Mouse (Mus musculus) adrenal gland, postnatal 4 days (tissue): ENCODE results near the gene Dmd. TPM values are rescaled to one million over a fixed set of nuclear protein-coding genes. Genes with fewer than 3 reads are reported as not detected.

ENCODE experiments used
- DNase-seq, 2 experiments: peaks; one replicate each; pipeline ENCODE4 v3.0.0; 2021 to 2022; ENCODE audit warnings: low spot score in 2 of 2, mixed read lengths in 2 of 2
- total RNA-seq, 2 experiments: library from RNA; stranded (reverse); gene quantifications; 2 replicates each; pipeline ENCODE4 v1.2.3; 2021

Gene Dmd
- total RNA-seq, 2 experiments from 2014 or later: 53.2 to 56.4 TPM

DNA sequence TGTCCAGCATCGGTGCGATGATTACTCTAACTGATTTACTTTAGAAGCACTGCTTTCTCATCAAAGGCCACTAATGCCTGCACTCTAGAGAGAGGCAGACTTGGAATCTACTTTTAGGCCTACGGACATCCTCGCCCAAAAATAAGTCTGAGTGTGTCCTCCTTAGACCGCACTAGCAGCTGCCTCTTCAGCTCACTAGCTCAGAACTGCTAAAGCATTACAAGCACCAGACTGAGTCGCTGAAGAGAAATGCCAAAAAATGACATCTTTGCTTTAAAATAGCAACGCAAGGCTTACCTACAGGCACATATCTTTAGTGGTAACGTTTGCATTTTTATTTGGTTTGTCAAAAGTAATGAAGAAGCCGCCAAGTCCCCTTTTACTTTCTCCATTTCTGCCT, 2098.0 kb downstream of the Dmd start:
- DNase-seq: no peak

DNA sequence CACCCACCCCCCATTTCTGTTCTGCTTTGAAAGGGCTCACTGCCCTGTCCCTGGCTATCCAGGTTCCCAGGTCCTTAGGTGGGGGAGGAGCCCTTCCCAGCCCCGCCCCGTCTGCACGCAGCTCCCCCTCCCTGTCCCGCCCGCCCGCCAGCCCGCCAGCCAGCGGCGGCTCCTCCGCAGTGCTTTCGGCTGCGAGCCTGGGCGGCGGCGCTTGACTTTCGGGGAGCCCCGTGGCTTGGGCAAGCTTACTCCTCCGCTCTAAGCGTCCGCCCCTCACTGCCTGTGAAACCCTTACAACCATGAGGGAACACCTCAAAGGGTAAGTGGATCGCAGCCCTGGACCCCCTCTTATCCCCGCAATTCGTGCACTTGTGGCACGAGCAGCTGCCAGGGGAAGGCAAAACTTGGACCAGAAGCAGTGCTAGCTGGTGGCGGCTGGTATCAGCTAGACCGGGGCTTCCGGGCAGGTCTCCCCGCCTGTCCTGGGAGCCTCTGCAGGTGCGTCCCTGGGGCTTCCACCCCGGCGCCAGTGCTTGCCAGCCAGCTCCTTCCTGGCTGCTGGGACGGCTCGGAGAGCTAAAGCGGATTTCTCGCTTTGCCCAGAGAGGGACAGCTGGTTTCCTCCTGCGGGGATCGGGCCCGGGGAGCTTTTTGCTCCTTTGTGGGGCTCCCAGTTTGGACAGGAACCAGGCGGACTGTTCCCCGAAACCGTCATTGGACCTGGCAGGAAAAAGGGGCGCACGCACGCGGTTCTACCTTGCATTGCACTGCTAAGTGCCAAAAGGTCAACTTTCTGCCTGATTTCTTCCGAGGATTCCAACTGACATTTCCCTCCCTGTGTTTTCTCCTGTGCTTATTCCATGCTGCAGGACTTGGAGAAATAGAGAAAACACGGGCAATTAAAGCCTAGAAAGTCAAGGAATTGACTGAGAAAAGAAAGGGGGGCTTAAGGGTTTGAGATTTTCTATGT, 2099.8 kb downstream of the Dmd start:
- DNase-seq: peak; percentile 10 to 15

DNA sequence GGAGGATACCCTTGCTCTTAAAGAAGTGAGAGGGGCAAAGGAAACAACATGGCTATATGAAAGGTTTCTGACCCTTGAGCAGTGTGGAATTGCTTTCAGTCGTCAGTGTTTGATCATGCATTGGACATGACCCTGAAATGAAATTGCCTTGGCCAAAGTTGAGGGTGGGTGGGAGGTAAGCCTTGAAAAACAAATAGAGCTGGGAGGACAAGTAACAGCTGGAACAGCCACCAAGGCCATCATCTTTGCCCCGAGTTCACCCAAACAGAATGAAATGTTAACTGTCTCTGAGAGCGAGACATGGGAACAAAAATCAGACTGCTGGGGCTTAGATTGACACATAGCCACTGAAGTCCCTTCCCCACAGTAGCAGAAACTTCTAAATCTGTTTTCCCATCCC, 2100.9 kb downstream of the Dmd start:
- peak in 1 of 2 experiments; percentile 2 for DNase-seq

- DNase-seq: no peak
Observed at GRCm38 (mm10) chrX:85073602-85074001, 2124.9 kb downstream of the Dmd start.

DNA sequence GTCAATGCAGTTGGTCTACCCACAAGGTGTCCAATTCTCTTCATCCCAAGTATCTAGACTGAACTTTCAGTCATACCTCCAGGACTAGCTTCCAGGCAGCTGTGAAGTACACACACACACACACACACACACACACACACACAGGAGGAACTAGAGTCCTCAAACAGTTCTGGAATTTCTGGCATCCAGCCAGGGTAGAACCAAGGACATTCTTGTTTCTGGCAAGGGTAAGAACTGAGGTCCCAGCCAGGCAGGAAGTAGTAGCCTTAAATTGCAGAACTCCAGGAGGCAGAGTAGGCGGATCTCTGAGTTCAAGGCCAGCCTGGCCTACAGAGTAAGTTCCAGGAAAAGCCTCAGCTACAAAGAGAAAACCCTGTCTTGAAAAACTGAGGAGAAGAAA, 2128.2 kb downstream of the Dmd start:
- DNase-seq: peak in 1 of 2 experiments; percentile 24

- DNase-seq: no peak
Observed at GRCm38 (mm10) chrX:85077605-85078004, 2128.9 kb downstream of the Dmd start.

- no peak for DNase-seq
Observed at GRCm38 (mm10) chrX:85079174-85079573, 2130.5 kb downstream of the Dmd start.

GRCm38 (mm10) chrX:85084237-85085153, 2135.8 kb downstream of the Dmd start:
- DNase-seq: no peak

- no peak for DNase-seq
Observed at GRCm38 (mm10) chrX:85089506-85089905, 2140.8 kb downstream of the Dmd start.

DNA sequence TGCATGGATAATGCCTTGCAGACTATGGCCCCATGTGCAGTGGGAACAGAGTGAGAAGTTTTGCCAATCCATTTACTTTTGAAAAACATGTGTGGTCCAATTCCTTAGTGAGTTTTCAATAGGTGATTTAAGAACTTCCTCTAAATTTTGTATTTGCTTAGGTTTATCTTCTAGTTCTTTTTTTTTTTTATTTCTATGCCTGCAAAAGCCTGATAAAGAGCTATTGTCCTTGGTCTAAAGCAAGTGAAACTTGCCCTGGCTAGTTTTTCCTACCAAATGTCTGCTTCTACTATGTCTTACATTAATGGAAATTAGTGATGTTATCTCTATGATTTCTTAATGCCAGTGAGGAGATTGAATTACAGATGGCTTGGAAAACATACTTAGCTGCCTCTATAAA, 2144.7 kb downstream of the Dmd start:
- no peak for DNase-seq

DNA sequence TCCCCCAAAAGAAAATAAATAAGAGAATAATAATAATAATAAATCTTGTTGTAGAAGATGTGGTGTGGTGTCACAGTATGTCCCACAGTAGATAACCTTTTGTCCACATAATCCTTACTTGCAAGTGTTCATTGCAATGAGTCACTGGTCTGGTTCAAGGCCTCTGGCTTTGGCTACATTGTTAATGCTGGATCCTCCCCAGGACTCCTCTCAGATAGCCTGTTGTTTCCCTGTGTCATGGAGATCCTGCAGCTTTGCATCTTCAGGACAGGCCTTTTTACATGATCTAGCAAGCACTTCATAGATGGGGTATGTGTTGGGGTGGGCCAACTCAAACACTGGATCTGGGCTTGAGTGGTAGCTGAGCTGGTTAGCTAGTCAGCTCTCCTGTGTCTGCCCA, 2150.0 kb downstream of the Dmd start:
- no peak for DNase-seq

- no peak for DNase-seq
Observed at GRCm38 (mm10) chrX:85112418-85112817, 2163.7 kb downstream of the Dmd start.

- no peak for DNase-seq
Observed at GRCm38 (mm10) chrX:85132706-85133105, 2184.0 kb downstream of the Dmd start.

DNA sequence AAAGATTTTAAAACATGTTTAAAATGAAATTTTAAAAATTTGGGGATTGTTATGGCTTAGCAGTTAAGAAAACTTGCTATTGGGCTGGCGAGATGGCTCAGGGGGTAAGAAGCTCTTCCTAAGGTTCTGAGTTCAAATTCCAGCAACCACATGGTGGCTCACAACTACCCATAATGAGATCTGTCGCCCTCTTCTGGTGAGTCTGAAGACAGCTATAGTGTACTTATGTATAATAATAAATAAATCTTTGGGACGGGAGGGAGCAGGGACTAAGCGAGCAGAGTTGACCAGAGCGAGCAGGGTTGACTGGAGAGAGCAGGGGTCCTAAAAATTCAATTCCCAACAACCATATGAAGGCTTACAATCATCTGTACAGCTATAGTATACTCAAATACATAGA, 2188.6 kb downstream of the Dmd start:
- DNase-seq: no peak

DNA sequence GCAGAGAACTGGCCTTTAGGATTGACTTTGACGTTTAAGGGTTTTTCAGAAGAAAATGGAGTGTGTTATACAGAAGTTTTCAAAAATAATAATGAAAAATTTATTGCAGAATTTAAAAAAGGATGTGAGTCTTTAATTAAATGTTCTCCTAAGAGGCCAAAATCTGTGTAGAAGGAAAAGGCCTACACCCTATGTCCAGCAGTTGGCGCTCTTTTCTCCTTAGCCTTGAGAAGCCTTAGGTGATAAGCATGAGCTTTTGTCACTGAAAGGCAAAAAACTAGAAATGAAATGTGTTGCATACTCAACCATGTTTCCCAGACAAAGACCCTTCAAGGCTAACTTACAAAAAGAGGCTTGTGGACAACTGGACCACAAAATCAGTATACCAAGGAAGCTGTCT, 2222.6 kb downstream of the Dmd start:
- DNase-seq: no peak

- DNase-seq: no peak
Observed at GRCm38 (mm10) chrX:85187565-85187964, 2238.9 kb downstream of the Dmd start.

- DNase-seq: no peak
Observed at GRCm38 (mm10) chrX:85193856-85194255, 2245.2 kb downstream of the Dmd start.

- DNase-seq: no peak
Observed at GRCm38 (mm10) chrX:85197688-85198087, 2249.0 kb downstream of the Dmd start.

DNA sequence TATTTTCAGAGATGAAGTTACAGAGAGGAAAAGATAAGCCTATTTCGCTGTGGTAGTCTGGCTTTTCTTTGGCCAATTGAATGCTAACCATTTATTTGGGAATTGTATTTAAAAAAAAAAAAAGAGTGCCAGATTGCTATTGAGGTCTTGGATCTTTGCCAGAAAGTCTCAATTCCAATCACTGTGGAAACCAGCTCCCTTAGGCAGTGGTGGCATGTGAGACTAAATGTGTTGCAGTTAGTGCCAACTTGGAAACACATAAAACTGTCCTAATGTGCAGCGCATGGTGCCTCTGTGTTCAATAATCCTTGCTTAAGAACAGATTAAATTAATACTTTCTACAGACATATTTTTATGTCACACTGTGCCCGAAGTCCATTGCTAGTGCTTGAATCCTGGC, 2250.7 kb downstream of the Dmd start:
- DNase-seq: no peak

- DNase-seq: no peak
Observed at GRCm38 (mm10) chrX:85207001-85207400, 2258.3 kb downstream of the Dmd start.

DNA sequence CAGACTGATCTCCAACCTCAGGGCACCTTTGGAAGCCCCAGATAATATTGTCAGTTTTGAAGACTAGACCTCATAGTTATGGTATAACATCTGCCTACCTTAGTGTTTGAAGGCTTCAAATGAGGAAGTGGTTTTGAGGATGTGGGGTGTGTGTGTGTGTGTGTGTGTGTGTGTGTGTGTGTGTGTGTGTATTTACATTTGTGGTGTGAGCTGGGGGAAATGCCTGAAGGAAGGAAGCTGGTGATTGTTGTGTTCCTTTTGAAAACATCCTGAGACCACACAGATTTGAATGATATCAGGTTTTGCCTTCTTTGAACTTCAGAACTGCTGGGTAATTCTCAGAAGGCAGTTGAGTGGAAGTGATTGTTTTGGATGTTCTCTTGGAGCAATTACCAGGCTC, 2278.2 kb downstream of the Dmd start:
- no peak for DNase-seq

DNA sequence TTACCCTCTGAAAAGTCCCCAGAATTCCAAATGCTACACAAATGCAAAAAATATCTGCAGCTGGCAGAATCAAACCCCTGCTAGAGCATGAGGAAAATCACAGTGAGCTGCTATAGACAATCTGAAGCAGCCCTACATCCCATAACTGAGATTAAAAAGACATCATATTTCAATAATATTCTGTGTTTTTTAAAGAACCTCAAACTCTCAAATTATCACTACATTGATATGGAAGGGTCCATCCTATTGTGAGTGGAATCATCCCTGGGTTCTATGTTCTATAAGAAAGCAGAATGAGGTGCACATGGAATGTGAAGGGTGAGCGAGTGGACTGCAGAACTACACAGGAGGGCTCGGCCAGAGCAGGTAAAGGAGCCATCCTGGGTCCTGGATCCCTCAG, 2300.7 kb downstream of the Dmd start, which contains the start of gene Fthl17a:
Fthl17a (plus strand) TSS at position 301 of the 400 bp plus-strand sequence.
- no peak for DNase-seq
